Mouse (Mus musculus): ENCODE data around the gene Vwa3b. TPM values are rescaled to one million over a fixed set of nuclear protein-coding genes. Genes with fewer than 3 reads are reported as not detected.

The Vwa3b gene
- polyA plus RNA-seq, 1 experiment, result 0.14 TPM

DNA sequence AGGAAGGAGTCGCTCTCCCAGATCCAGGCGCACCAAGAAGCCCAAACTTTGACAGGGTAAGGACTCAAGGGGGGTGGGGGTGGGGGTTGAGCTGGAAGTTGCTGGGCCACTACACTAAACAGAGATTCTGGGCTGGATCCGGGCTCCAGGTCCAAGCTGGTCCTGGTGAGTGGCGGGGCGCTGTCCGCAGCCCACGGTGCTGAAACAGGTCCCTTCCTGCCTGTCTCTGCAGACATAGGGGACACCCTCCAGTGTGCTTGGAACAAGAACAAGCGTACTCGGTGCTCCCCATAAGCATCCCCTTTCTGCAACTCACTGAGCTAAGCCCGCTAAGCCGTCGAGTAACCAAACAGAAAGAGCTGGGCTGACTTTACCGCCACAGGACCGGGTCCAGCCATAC lies 192.0 kb downstream of the Vwa3b start:
- no peak for TF ChIP-seq CTCF (conservative IDR thresholded peaks at IDR 0.05; ENCODE audit: insufficient read depth, insufficient read length, low read depth, low read length)
- no peak for TF ChIP-seq POLR2A (IDR thresholded peaks at IDR 0.05; ENCODE audit: low read depth, low read length)
- H3K27me3 ChIP-seq (replicated peaks; ENCODE audit: control insufficient read depth, insufficient read depth, low read length), result no peaks in the 10 kb centered on the region
- no peaks in the 10 kb centered on the region for H3K4me1 ChIP-seq (ENCODE audit: control insufficient read depth, insufficient read depth, low read length)
- H3K27ac ChIP-seq (ENCODE audit: insufficient read depth, low read depth, low read length), result no peak overlapping the region
- no peaks in the 10 kb centered on the region for H3K36me3 ChIP-seq (ENCODE audit: control insufficient read depth, insufficient read depth, low read length)
- DNase-seq, result peak; percentile 44
- no peak overlapping the region for H3K4me3 ChIP-seq (ENCODE audit: insufficient read depth, low read depth, low read length)
- 8% methylated on average over 14 of the region's 14 CpGs for WGBS

DNA sequence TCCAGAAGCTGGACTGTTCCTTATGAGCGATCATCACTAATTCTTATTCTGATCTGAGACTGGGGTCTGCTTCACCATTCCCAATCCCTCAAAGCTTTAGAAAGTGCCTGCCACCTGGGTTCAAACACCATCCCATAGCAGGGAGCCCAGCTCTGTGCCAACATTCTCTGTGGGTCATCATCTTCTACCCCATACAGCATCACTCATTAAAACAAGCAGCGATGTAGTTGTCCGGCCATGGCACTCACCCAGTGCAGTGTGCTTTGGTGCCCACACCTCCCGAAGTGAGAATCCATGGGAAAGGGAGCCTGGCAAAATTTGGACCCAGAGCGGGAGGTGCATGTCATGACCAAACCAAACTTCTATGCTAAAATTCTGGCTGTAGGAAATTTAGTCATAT lies 193.2 kb downstream of the Vwa3b start:
- Histone ChIP-seq H3K27me3 (replicated peaks; ENCODE audit: control insufficient read depth, insufficient read depth, low read length) (no peaks in the 10 kb centered on the region), H3K27ac (ENCODE audit: insufficient read depth, low read depth, low read length) (no peak overlapping the region), H3K4me3 (ENCODE audit: insufficient read depth, low read depth, low read length) (no peak overlapping the region), H3K36me3 (ENCODE audit: control insufficient read depth, insufficient read depth, low read length) (no peaks in the 10 kb centered on the region), H3K4me1 (ENCODE audit: control insufficient read depth, insufficient read depth, low read length) (no peaks in the 10 kb centered on the region)
- DNase-seq, result no peak
- WGBS, result 85% methylated on average over 5 of the region's 5 CpGs
- TF ChIP-seq CTCF (conservative IDR thresholded peaks at IDR 0.05; ENCODE audit: insufficient read depth, insufficient read length, low read depth, low read length), result no peak
- no peak for TF ChIP-seq POLR2A (IDR thresholded peaks at IDR 0.05; ENCODE audit: low read depth, low read length)

DNA sequence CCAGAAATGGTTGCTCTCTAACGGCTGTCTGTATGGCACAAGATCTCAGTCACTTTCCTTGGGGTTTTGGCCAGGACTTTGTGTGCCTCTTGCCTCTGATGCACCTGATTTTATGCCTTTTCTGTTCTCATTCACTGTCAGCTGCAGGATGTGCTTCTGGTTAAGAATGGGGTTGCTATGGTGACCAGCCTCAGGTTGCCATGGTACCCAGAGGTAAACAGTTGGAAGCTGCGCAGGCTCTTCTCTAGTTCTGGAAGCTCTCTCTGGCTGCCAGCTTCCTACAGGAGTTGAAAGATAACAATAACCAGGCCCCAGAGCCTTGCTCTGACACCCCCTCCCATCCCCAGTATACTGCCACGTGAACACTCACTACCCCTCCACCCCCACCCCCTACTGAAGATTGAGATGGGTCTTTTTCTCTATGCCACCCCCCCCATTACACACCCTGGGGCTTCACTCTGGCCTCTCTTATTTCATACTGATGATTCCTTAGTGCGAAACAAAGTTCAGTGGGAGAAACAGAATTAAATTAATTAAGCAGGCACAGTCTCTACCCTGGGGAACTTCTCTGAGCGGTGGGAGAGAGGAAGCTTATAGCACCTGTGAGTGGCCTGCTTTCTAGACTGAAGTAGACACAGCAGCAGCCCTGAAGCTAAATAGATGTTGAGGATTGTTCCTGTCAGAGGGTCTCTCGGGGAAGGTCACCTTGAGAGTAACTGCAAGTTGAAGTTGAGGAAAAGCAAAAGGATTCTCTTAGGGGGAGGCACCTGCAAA lies 193.9 kb downstream of the Vwa3b start:
- Histone ChIP-seq H3K36me3 (ENCODE audit: control insufficient read depth, insufficient read depth, low read length) (no peaks in the 10 kb centered on the region), H3K27ac (ENCODE audit: insufficient read depth, low read depth, low read length) (no peak overlapping the region), H3K27me3 (replicated peaks; ENCODE audit: control insufficient read depth, insufficient read depth, low read length) (no peaks in the 10 kb centered on the region), H3K4me3 (ENCODE audit: insufficient read depth, low read depth, low read length) (no peak overlapping the region), H3K4me1 (ENCODE audit: control insufficient read depth, insufficient read depth, low read length) (no peaks in the 10 kb centered on the region)
- WGBS, result 58% methylated on average over 6 of the region's 6 CpGs
- TF ChIP-seq CTCF (conservative IDR thresholded peaks at IDR 0.05; ENCODE audit: insufficient read depth, insufficient read length, low read depth, low read length) (no peak), POLR2A (IDR thresholded peaks at IDR 0.05; ENCODE audit: low read depth, low read length) (no peak)
- DNase-seq, result no peak

DNA sequence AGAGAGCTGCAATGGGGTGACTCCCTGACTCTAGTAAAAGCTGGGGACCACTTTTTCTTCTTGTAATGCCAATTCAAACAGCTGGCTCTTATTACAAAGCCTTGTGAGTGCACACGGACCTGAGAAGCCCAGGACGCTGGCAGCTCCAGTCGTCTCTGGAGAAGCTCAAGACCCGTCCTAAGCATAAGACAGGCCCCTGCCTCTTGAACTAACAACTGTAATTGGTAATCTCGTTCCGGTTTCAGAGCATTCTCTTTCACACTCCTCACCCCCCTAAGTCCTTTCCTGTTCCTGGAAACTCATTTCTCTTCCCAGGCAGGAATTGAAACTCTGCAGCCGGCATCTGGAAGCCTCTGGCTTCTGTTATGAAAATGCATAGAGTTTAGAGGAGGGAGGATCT lies 195.6 kb downstream of the Vwa3b start:
- TF ChIP-seq POLR2A (IDR thresholded peaks at IDR 0.05; ENCODE audit: low read depth, low read length) (no peak), CTCF (conservative IDR thresholded peaks at IDR 0.05; ENCODE audit: insufficient read depth, insufficient read length, low read depth, low read length) (no peak)
- Histone ChIP-seq H3K36me3 (ENCODE audit: control insufficient read depth, insufficient read depth, low read length) (no peaks in the 10 kb centered on the region), H3K27me3 (replicated peaks; ENCODE audit: control insufficient read depth, insufficient read depth, low read length) (no peaks in the 10 kb centered on the region), H3K4me1 (ENCODE audit: control insufficient read depth, insufficient read depth, low read length) (no peaks in the 10 kb centered on the region), H3K27ac (ENCODE audit: insufficient read depth, low read depth, low read length) (no peak overlapping the region), H3K4me3 (ENCODE audit: insufficient read depth, low read depth, low read length) (no peak overlapping the region)
- WGBS, result 69% methylated on average over 7 of the region's 7 CpGs
- no peak for DNase-seq

DNA sequence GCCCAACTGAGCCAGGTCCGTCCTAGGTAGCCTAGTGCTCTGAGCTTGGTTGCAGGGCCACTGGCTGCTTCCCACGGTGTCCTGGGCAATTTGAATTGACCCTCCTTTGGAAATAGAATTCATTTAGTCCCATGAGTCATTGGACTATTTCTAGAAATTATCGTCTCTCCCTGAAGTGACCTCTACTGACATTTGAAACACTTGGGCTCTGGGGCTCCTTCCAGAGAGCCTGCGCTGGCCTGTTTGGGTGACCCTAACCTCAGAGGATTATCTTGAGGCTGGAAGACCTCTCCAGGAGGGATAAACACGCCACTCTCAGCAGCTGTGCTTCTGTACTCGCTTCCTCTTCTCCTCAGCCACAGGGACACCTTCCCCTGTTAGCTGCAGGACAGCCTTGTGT lies 204.0 kb downstream of the Vwa3b start:
- Histone ChIP-seq H3K4me1 (ENCODE audit: control insufficient read depth, insufficient read depth, low read length) (no peaks in the 10 kb centered on the region), H3K36me3 (ENCODE audit: control insufficient read depth, insufficient read depth, low read length) (no peaks in the 10 kb centered on the region), H3K27ac (ENCODE audit: insufficient read depth, low read depth, low read length) (no peak overlapping the region), H3K27me3 (replicated peaks; ENCODE audit: control insufficient read depth, insufficient read depth, low read length) (no peaks in the 10 kb centered on the region), H3K4me3 (ENCODE audit: insufficient read depth, low read depth, low read length) (no peak overlapping the region)
- WGBS, result 72% methylated on average over 6 of the region's 6 CpGs
- TF ChIP-seq POLR2A (IDR thresholded peaks at IDR 0.05; ENCODE audit: low read depth, low read length) (no peak), CTCF (conservative IDR thresholded peaks at IDR 0.05; ENCODE audit: insufficient read depth, insufficient read length, low read depth, low read length) (no peak)
- DNase-seq, result no peak

DNA sequence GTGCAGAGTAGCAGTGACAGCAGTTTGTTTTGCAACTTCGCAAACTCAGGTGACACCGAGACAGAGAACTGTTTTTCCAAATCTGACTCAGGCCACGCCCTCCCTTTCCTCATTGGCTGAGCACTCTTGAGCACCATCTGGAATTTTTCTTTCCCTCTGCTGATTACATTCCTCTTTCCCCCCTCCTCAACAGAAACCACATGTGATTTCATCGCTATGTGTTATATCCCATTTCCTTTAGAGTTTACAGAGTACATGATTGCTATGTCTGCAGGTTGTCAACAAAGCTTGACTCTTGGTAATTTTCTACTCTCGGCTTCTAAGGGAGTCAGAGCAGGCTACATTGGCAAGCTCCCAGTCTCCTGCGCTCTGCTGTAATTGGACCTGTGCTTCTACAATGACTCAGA lies 204.9 kb downstream of the Vwa3b start:
- no peaks in the 10 kb centered on the region for H3K4me1 ChIP-seq (ENCODE audit: control insufficient read depth, insufficient read depth, low read length)
- TF ChIP-seq CTCF (conservative IDR thresholded peaks at IDR 0.05; ENCODE audit: insufficient read depth, insufficient read length, low read depth, low read length) (no peak), POLR2A (IDR thresholded peaks at IDR 0.05; ENCODE audit: low read depth, low read length) (no peak)
- H3K27ac ChIP-seq (ENCODE audit: insufficient read depth, low read depth, low read length), result no peak overlapping the region
- WGBS, result 35% methylated on average over 6 of the region's 6 CpGs
- DNase-seq, result peak; percentile 10
- no peaks in the 10 kb centered on the region for H3K36me3 ChIP-seq (ENCODE audit: control insufficient read depth, insufficient read depth, low read length)
- H3K27me3 ChIP-seq (replicated peaks; ENCODE audit: control insufficient read depth, insufficient read depth, low read length), result no peaks in the 10 kb centered on the region
- H3K4me3 ChIP-seq (ENCODE audit: insufficient read depth, low read depth, low read length), result no peak overlapping the region

Other genes with a start within 250 kb of the Vwa3b start
- gene Tmem131, start 82.9 kb upstream of the Vwa3b start, polyA plus RNA-seq (2012; rRNA removed), result 18.9 and 19.0 TPM in 2 replicates
- gene Cnga3, start 187.8 kb downstream of the Vwa3b start, polyA plus RNA-seq (2012; rRNA removed), result not detected in 2 replicates

Measured in kidney, adult 2 months (tissue).